Mouse (Mus musculus) bone marrow, adult 2 months (tissue): ENCODE measurements around the gene Stard13. TPM values are rescaled to one million over a fixed set of nuclear protein-coding genes. Genes with fewer than 3 reads are reported as not detected.

Experiments used
- H3K27ac ChIP-seq: fragments of 200-500 bp; 2 replicates; pipeline ENCODE4 v1.5.1; 2012; ENCODE audit warnings: low read depth, mild to moderate bottlenecking, control low read depth, inconsistent platforms, low read length; ENCODE audit not compliant: control insufficient read depth, poor library complexity, insufficient read depth
- H3K4me1 ChIP-seq: fragments of 200-500 bp; 2 replicates; pipeline ENCODE4 v1.6.1; 2011; ENCODE audit warnings: low read length; ENCODE audit not compliant: control insufficient read depth, insufficient read depth
- H3K4me3 ChIP-seq: fragments of 200-500 bp; replicated peaks from 2 replicates; pipeline ENCODE3; 2011; ENCODE audit warnings: mild to moderate bottlenecking, low read depth, low read length, control low read depth; ENCODE audit not compliant: control insufficient read depth
- CTCF ChIP-seq: fragments of 200-500 bp; IDR thresholded peaks from 2 replicates; pipeline ENCODE4 v1.5.1; 2011; ENCODE audit warnings: low read length, control low read depth; ENCODE audit not compliant: control insufficient read depth, insufficient read depth
- POLR2A ChIP-seq: fragments of 200-500 bp; IDR thresholded peaks from 2 replicates; pipeline ENCODE4 v1.6.1; 2011; ENCODE audit warnings: low read depth, mild to moderate bottlenecking, control low read depth, low read length, borderline replicate concordance; ENCODE audit not compliant: control insufficient read depth
- WGBS: fragments of 180-500 bp; shearing (Covaris S2); methylation state at CpG from one replicate; pipeline ENCODE4 v1.1.7; 2018; 5-methylcytosine and 5-hydroxymethylcytosine counted together
- polyA plus RNA-seq: library from polyadenylated mRNA; stranded (reverse); fragments of >200 nt; gene quantifications from 2 replicates; pipeline ENCODE4 v1.2.4, GENCODE M21; 2011; ENCODE audit warnings: low replicate concordance; ENCODE audit not compliant: missing spikeins, insufficient read depth, insufficient read length

Stard13 gene
- polyA plus RNA-seq, 1 experiment = 0.80 TPM

- TF ChIP-seq POLR2A (no peak), CTCF (no peak)
- H3K27ac ChIP-seq = no peak overlapping the region
- WGBS = 65% methylated on average over 5 of the region's 5 CpGs
These were observed 95.7 kb downstream of the Stard13 start for GRCm38 (mm10) chr5:151137901-151138300.

DNA sequence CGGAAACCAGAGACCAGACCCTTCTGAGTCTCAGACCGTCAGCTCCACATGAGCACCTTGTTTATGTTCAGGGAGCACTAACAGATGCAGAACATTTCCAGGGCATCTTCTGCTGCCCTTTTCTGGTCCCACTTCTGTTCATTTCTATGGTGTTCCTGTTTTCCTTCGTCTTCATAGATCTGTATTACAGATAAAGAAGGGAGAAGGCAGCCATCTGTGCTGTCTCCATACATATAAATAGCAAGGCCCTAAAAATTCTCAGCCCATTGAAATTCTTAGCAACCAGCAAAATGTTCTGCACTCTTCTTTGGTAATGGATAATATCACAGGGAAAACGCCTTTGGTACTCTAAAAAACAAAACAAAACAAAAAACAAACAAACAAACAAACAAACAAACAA, 96.3 kb downstream of the Stard13 start:
- no peaks in the 10 kb centered on the region for H3K4me1 ChIP-seq
- no peak overlapping the region for H3K27ac ChIP-seq
- 66% methylated on average over 4 of the region's 4 CpGs for WGBS
- TF ChIP-seq CTCF = no peak
- no peak for TF ChIP-seq POLR2A
- H3K4me3 ChIP-seq = no peak overlapping the region

More at GRCm38 (mm10) chr5:151137901-151138300, 95.7 kb downstream of the Stard13 start:
- no peaks in the 10 kb centered on the region for H3K4me1 ChIP-seq
- H3K4me3 ChIP-seq = no peak overlapping the region

GRCm38 (mm10) chr5:151135965-151136364, 97.7 kb downstream of the Stard13 start:
- H3K4me1 ChIP-seq = no peaks in the 10 kb centered on the region
- TF ChIP-seq POLR2A (no peak), CTCF (no peak)
- no peak overlapping the region for H3K27ac ChIP-seq
- WGBS = 71% methylated on average over 6 of the region's 6 CpGs
- H3K4me3 ChIP-seq = no peak overlapping the region

- WGBS = 82% methylated on average over 8 of the region's 8 CpGs
- TF ChIP-seq CTCF (no peak), POLR2A (no peak)
These were observed 98.4 kb downstream of the Stard13 start for GRCm38 (mm10) chr5:151135078-151135826.

DNA sequence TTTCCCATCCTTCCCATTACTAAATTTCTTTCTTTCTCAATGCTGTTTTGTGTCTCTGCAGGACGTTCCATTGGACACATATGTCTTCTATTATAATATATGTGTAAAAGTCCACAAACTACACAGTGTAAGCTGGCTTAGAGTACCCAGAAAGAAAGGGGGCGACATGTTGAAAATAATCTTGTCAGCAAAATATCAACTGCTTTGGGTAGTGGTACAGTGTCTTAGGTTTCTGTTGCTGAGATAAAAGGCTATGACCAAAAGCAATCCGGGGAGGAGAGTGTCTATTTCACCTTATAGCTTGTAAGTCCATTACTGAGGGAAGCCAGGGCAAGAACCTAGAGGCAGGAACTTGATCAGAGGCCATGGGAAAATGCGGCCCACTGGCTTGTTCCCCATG, 99.4 kb downstream of the Stard13 start:
- 81% methylated on average over 4 of the region's 4 CpGs for WGBS
- Histone ChIP-seq H3K4me1 (no peaks in the 10 kb centered on the region), H3K27ac (no peak overlapping the region), H3K4me3 (no peak overlapping the region)
- TF ChIP-seq CTCF (no peak), POLR2A (no peak)

More at GRCm38 (mm10) chr5:151135078-151135826, 98.4 kb downstream of the Stard13 start:
- Histone ChIP-seq H3K4me1 (no peaks in the 10 kb centered on the region), H3K27ac (no peak overlapping the region), H3K4me3 (no peak overlapping the region)

- H3K4me1 ChIP-seq = no peaks in the 10 kb centered on the region
- 84% methylated on average over 14 of the region's 14 CpGs for WGBS
- H3K27ac ChIP-seq = no peak overlapping the region
- no peak overlapping the region for H3K4me3 ChIP-seq
- TF ChIP-seq CTCF = no peak
- TF ChIP-seq POLR2A = no peak
These were observed 99.9 kb downstream of the Stard13 start for GRCm38 (mm10) chr5:151133744-151134143.

GRCm38 (mm10) chr5:151129762-151130161, 103.9 kb downstream of the Stard13 start:
- Histone ChIP-seq H3K4me1 (no peaks in the 10 kb centered on the region), H3K27ac (no peak overlapping the region), H3K4me3 (no peak overlapping the region)
- TF ChIP-seq CTCF (no peak), POLR2A (no peak)
- 15% methylated on average over 2 of the region's 2 CpGs for WGBS

GRCm38 (mm10) chr5:151127298-151127717, 106.3 kb downstream of the Stard13 start:
- H3K4me1 ChIP-seq = no peaks in the 10 kb centered on the region
- H3K27ac ChIP-seq = no peak overlapping the region
- H3K4me3 ChIP-seq = no peak overlapping the region
- WGBS = 28% methylated on average over 6 of the region's 6 CpGs
- no peak for TF ChIP-seq POLR2A
- no peak for TF ChIP-seq CTCF

- Histone ChIP-seq H3K27ac (no peak overlapping the region), H3K4me3 (no peak overlapping the region), H3K4me1 (no peaks in the 10 kb centered on the region)
- TF ChIP-seq CTCF (no peak), POLR2A (no peak)
- WGBS = 79% methylated on average over 10 of the region's 10 CpGs
These were observed 107.0 kb downstream of the Stard13 start for GRCm38 (mm10) chr5:151126608-151127005.
